Mouse (Mus musculus): ENCODE results near the gene Chdh. TPM values are rescaled to one million over a fixed set of nuclear protein-coding genes. Genes with fewer than 3 reads are reported as not detected.

The Chdh gene
- polyA plus RNA-seq (2017; shearing (Covaris generic)): 1.1 TPM

DNA sequence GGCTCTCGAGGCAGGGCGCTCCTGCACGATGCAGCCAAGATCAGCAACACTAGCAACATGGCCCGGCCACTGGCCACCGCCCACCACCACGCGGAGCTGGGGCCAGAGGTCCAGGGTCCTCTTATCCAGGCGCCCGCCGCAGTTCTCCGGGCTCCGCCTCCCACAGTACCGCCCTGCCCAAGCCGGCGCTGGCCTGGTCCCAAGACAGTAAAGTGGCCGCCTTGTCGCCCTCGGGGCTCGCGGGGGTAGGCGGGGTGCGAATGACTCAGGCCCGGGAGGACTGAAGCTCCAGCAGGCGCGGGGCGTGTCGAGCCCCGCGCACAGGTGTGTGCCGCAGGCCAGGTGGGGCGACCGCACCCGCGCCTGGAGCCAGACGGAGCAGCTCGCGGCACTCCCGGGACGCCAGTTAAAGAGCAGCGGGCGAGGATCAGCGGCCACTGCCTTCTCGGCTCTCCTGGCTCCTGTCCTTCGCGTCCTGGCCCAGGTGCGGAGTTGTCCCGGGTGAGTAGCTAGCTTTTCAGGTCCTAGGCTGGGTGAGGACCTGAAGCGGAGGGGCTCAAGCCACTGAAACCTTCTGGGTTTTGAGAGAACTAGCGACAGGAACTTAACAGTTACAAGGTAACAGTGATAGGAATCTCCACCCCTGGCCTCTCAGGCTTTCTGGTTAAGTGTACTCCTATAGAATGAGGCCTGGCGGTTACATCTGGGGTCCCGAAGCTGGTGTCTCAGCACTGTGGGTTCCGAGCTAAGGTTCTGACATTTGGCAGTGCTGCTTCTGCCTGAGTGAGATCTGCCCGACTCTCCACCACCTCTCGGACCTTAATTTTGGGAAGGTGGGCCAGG is at the start of gene Chdh, which contains the start of gene Il17rb:
Chdh (plus strand) TSS at position 291 of the 843 bp plus-strand sequence.
Il17rb (minus strand) TSS at position 164 of the 843 bp plus-strand sequence.

GRCm38 (mm10) chr14:29968075-29968821 is 40.6 kb upstream of the Chdh start, which contains the start of gene Selenok:
TSS of gene Selenok (plus strand) at chr14:29968308.

GRCm38 (mm10) chr14:29978254-29979204 is 30.3 kb upstream of the Chdh start, which contains the start of gene Actr8:
TSS of gene Actr8 (plus strand) at chr14:29978337.

Other genes with a start within 250 kb of the Chdh start
- 380 TPM for gene Selenok, start 40.7 kb upstream of the Chdh start, polyA plus RNA-seq (2017; shearing (Covaris generic))
- 54.4 TPM for gene Actr8, start 30.7 kb upstream of the Chdh start, polyA plus RNA-seq (2017; shearing (Covaris generic))
- 1.4 TPM for gene Il17rb, start 127 bp upstream of the Chdh start, polyA plus RNA-seq (2017; shearing (Covaris generic))